Mouse (Mus musculus) liver, adult 2 months (tissue): ENCODE data around the gene Fgfr2.

Experiments used
- CTCF ChIP-seq: fragments of 200-500 bp; IDR thresholded peaks from 2 replicates; pipeline ENCODE4 v1.5.1; 2011; ENCODE audit warnings: low read depth, low read length, control low read depth
- POLR2A ChIP-seq: fragments of 200-500 bp; IDR thresholded peaks from 2 replicates; pipeline ENCODE4 v1.6.1; 2011; ENCODE audit warnings: low read length, control low read depth; ENCODE audit not compliant: insufficient read depth; ENCODE audit errors: extremely low read depth

- no peak for TF ChIP-seq CTCF
- no peak for TF ChIP-seq POLR2A
Measured at GRCm38 (mm10) chr7:130636902-130637301, 2486.2 kb downstream of the Fgfr2 start.
